In genomic region chr10:93437746-93438145, GRCm38 (mm10) we compare ENCODE assay signal across 24 mouse cellular contexts. TPM values are rescaled to one million over a fixed set of nuclear protein-coding genes. Genes with fewer than 3 reads are reported as not detected.
DNase-seq lines count a peak whose midpoint lies in the region; ATAC-seq and TF ChIP-seq lines count a peak whose summit lies in the region.
"Had no signal": no experiment of that assay in that cellular context is flagged by ENCODE, and none has a peak within 500 bp of the region (broad histone marks: within the 10 kb centered on the region; RNA-seq: fewer than 3 reads in every experiment).

No protein-coding gene starts in this region.

- no peak overlapping the region for H3K9ac ChIP-seq in heart, embryonic 15.5 days
- H3K9ac ChIP-seq in heart, embryonic 11.5 days (ENCODE audit: low read depth, low read length), result no peak overlapping the region
- no peak overlapping the region for H3K9ac ChIP-seq in liver, postnatal 0 days (replicated peaks)
- no peak overlapping the region for H3K9ac ChIP-seq in liver, embryonic 11.5 days (ENCODE audit: low read depth, low read length)
- peak overlapping the region; percentile 61 for H3K9ac ChIP-seq in CH12.LX (ENCODE audit: insufficient read depth, low read depth)
- H3K9ac ChIP-seq: embryonic facial prominence, embryonic 13.5 days; forebrain, embryonic 12.5 days; hindbrain, embryonic 15.5 days had no signal

- no peak overlapping the region for H3K4me2 ChIP-seq in heart, embryonic 15.5 days
- no peak overlapping the region for H3K4me2 ChIP-seq in heart, embryonic 11.5 days
- peak overlapping the region; percentile 40 for H3K4me2 ChIP-seq in liver, postnatal 0 days (ENCODE audit: low read depth, low read length)
- no peak overlapping the region for H3K4me2 ChIP-seq in liver, embryonic 11.5 days
- H3K4me2 ChIP-seq in CH12.LX (ENCODE audit: insufficient read depth, low read depth, poor library complexity, severe bottlenecking), result peak overlapping the region; percentile 84
- H3K4me2 ChIP-seq: embryonic facial prominence, embryonic 13.5 days; forebrain, embryonic 12.5 days; hindbrain, embryonic 15.5 days had no signal

- H3K4me3 ChIP-seq in heart, embryonic 15.5 days, result no peak overlapping the region
- no peak overlapping the region for H3K4me3 ChIP-seq in heart, embryonic 11.5 days (ENCODE audit: low read depth, low read length)
- no peak overlapping the region for H3K4me3 ChIP-seq in liver, postnatal 0 days (ENCODE audit: low read depth, low read length)
- H3K4me3 ChIP-seq in liver, embryonic 11.5 days (ENCODE audit: low read depth, low read length), result no peak overlapping the region
- H3K4me3 ChIP-seq in CH12.LX (replicated peaks in 1 of 3; ENCODE audit: low read depth in 2 of 3, low read length in 2 of 3, poor library complexity in 1 of 3), result peak overlapping the region in 2 of 3 experiments; percentile 0 to 53
- H3K4me3 ChIP-seq: embryonic facial prominence, embryonic 13.5 days; forebrain, embryonic 12.5 days; hindbrain, embryonic 15.5 days had no signal

- in situ Hi-C loops in CH12.LX (cut with MboI; ENCODE audit: low pct_ligation_motif_present, low pct_unique_long_range_greater_than_20kb, low sequenced_read_pairs), result no loop called here

- 90% methylated on average over 2 of the region's 2 CpGs for WGBS in heart, embryonic 15.5 days
- 53% methylated on average over 2 of the region's 2 CpGs for WGBS in heart, embryonic 11.5 days (ENCODE audit: insufficient replicate concordance)
- 58% methylated on average over 2 of the region's 2 CpGs for WGBS in liver, postnatal 0 days (ENCODE audit: insufficient replicate concordance)
- 61% methylated on average over 2 of the region's 2 CpGs for WGBS in liver, embryonic 11.5 days

- H3K4me1 ChIP-seq in heart, embryonic 15.5 days (replicated peaks), result peaks cover 60% of the 10 kb centered on the region
- H3K4me1 ChIP-seq in heart, embryonic 11.5 days (ENCODE audit: control insufficient read depth, insufficient read depth, low read length), result peaks cover 52% of the 10 kb centered on the region
- H3K4me1 ChIP-seq in liver, postnatal 0 days (ENCODE audit: insufficient read depth), result peaks cover 5% of the 10 kb centered on the region; the same call in 1 of the 2 replicates
- H3K4me1 ChIP-seq in liver, embryonic 11.5 days (replicated peaks; ENCODE audit: control insufficient read depth, insufficient read depth, low read length), result peaks cover 5% of the 10 kb centered on the region; the same call in 1 of the 2 replicates
- peaks cover 29 to 53% of the 10 kb centered on the region in 2 experiments for H3K4me1 ChIP-seq in CH12.LX (ENCODE audit: control insufficient read depth in 1 of 2, insufficient read depth in 2 of 2)
- H3K4me1 ChIP-seq: hindbrain, embryonic 15.5 days had no signal

- no peak for TF ChIP-seq CTCF in liver, postnatal 0 days (IDR thresholded peaks at IDR 0.05; ENCODE audit: low read depth)
- TF ChIP-seq CTCF in CH12.LX (conservative IDR thresholded peaks at IDR 0.05 in 1 of 2, IDR thresholded peaks at IDR 0.05 in 1 of 2; ENCODE audit: low read depth in 2 of 2, low read length in 2 of 2), result no peak

- TF ChIP-seq RAD21 in CH12.LX (IDR thresholded peaks at IDR 0.05; ENCODE audit: low read depth, low read length), result no peak

- dilution Hi-C loops in CH12.LX (cut with MboI; ENCODE audit: extremely low pct_ligation_motif_present, extremely low pct_unique_long_range_greater_than_20kb, low sequenced_read_pairs), result no loop called here

- H3K27me3 ChIP-seq in heart, embryonic 15.5 days, result no peaks in the 10 kb centered on the region
- no peaks in the 10 kb centered on the region for H3K27me3 ChIP-seq in heart, embryonic 11.5 days (ENCODE audit: control insufficient read depth, insufficient read depth, low read length)
- H3K27me3 ChIP-seq in liver, postnatal 0 days (ENCODE audit: insufficient read depth, low read length), result no peaks in the 10 kb centered on the region
- no peaks in the 10 kb centered on the region for H3K27me3 ChIP-seq in liver, embryonic 11.5 days (replicated peaks; ENCODE audit: control insufficient read depth, insufficient read depth, low read length)
- H3K27me3 ChIP-seq in CH12.LX (replicated peaks), result no peaks in the 10 kb centered on the region
- H3K27me3 ChIP-seq: embryonic facial prominence, embryonic 13.5 days; forebrain, embryonic 12.5 days; hindbrain, embryonic 15.5 days; Patski had no signal

- no peaks in the 10 kb centered on the region for H3K79me2 ChIP-seq in CH12.LX (replicated peaks; ENCODE audit: control insufficient read depth, extremely low read depth, insufficient read depth, poor library complexity, severe bottlenecking)

- intact Hi-C loops in left cerebral cortex, postnatal 4 days (cut with DNase I), result no loop called here

- no peak for TF ChIP-seq POLR2A in CH12.LX (IDR thresholded peaks at IDR 0.05; ENCODE audit: low read depth, low read length)

- peak; percentile 98 for ATAC-seq in frontal cortex, adult (ENCODE audit: low TSS enrichment)
- no peak for ATAC-seq in heart, embryonic 15.5 days (replicated peaks; ENCODE audit: insufficient number of reproducible peaks, insufficient read depth, low FRiP score, low read depth)
- ATAC-seq in heart, embryonic 11.5 days (replicated peaks; ENCODE audit: insufficient number of reproducible peaks, low FRiP score, low TSS enrichment), result no peak
- no peak for ATAC-seq in liver, postnatal 0 days
- no peak for ATAC-seq in liver, embryonic 11.5 days (replicated peaks; ENCODE audit: low FRiP score)
- ATAC-seq: activated CD4-positive, CD25-positive, alpha-beta regulatory T cell, adult 4 months; CD4-positive, CD25-positive, alpha-beta regulatory T cell, adult 4 months; forebrain, embryonic 16.5 days; Patski had no signal

- TF ChIP-seq EP300 in liver, postnatal 0 days (IDR thresholded peaks at IDR 0.05; ENCODE audit: low read depth), result no peak
- TF ChIP-seq EP300 in CH12.LX (IDR thresholded peaks at IDR 0.05; ENCODE audit: low read length), result no peak

- H3K9me3 ChIP-seq in heart, embryonic 15.5 days (replicated peaks), result no peaks in the 10 kb centered on the region
- H3K9me3 ChIP-seq in heart, embryonic 11.5 days (replicated peaks; ENCODE audit: control insufficient read depth, low read length), result no peaks in the 10 kb centered on the region
- no peaks in the 10 kb centered on the region for H3K9me3 ChIP-seq in liver, postnatal 0 days (ENCODE audit: low read length)
- no peaks in the 10 kb centered on the region for H3K9me3 ChIP-seq in liver, embryonic 11.5 days (ENCODE audit: control insufficient read depth, low read length)
- H3K9me3 ChIP-seq in CH12.LX (replicated peaks; ENCODE audit: low read length), result no peaks in the 10 kb centered on the region
- H3K9me3 ChIP-seq: embryonic facial prominence, embryonic 13.5 days; forebrain, embryonic 12.5 days; hindbrain, embryonic 15.5 days had no signal

- H3K36me3 ChIP-seq in heart, embryonic 15.5 days, result no peaks in the 10 kb centered on the region
- no peaks in the 10 kb centered on the region for H3K36me3 ChIP-seq in heart, embryonic 11.5 days (ENCODE audit: control insufficient read depth, insufficient read depth, low read length)
- no peaks in the 10 kb centered on the region for H3K36me3 ChIP-seq in liver, postnatal 0 days (replicated peaks; ENCODE audit: insufficient read depth, low read length)
- H3K36me3 ChIP-seq in liver, embryonic 11.5 days (ENCODE audit: control insufficient read depth, insufficient read depth, low read length), result no peaks in the 10 kb centered on the region
- H3K36me3 ChIP-seq in CH12.LX (replicated peaks in 1 of 2; ENCODE audit: control insufficient read depth in 1 of 2, insufficient read depth in 1 of 2, low read length in 1 of 2), result peaks cover 0 to 5% of the 10 kb centered on the region in 2 experiments
- H3K36me3 ChIP-seq: embryonic facial prominence, embryonic 13.5 days; forebrain, embryonic 12.5 days; hindbrain, embryonic 15.5 days had no signal

- H3K27ac ChIP-seq in heart, embryonic 15.5 days, result peak overlapping the region; percentile 79; the same call in 1 of the 2 replicates
- H3K27ac ChIP-seq in heart, embryonic 11.5 days (ENCODE audit: low read depth, low read length), result no peak overlapping the region
- peak overlapping the region; percentile 48 for H3K27ac ChIP-seq in liver, postnatal 0 days (ENCODE audit: low read depth)
- no peak overlapping the region for H3K27ac ChIP-seq in liver, embryonic 11.5 days (ENCODE audit: low read depth, low read length)
- peak overlapping the region; percentile 96; the same call in 1 of the 2 replicates for H3K27ac ChIP-seq in CH12.LX (ENCODE audit: insufficient read depth, low read depth)
- H3K27ac ChIP-seq: forebrain, embryonic 12.5 days; hindbrain, embryonic 15.5 days had no signal

- DNase-seq in frontal cortex, postnatal 10 days (ENCODE audit: low spot score in 2 of 2), result no peak
- no peak for DNase-seq in liver, postnatal 0 days
- DNase-seq in liver, embryonic 11.5 days (ENCODE audit: low spot score), result no peak
- no peak for DNase-seq in CH12.LX (ENCODE audit: extremely low read depth)
- DNase-seq in left cerebral cortex, postnatal 4 days, result no peak
- DNase-seq: adrenal gland, postnatal 14 days; B cell, adult 2 months; cerebellum, adult 18-20 months; cerebellum, adult 9-11 months; cerebellum, postnatal 36 days; gastrocnemius, postnatal 14 days; heart, postnatal 14 days; kidney, adult 11 months had no signal

TF ChIP-seq in CH12.LX, 34 proteins besides CTCF, POLR2A, EP300 and RAD21:
- no peak for TF ChIP-seq MEF2A (IDR thresholded peaks at IDR 0.05; ENCODE audit: borderline replicate concordance, low read depth, low read length)
- peak; percentile 69 for TF ChIP-seq ZNF384 (IDR thresholded peaks at IDR 0.05; ENCODE audit: low read depth, low read length)
TF ChIP-seq in CH12.LX: peak in this region for 1.

RNA-seq across cellular contexts. Expression of gene Lta4h, which starts 15.5 kb away (rescaled TPM):
- polyA plus RNA-seq in heart, embryonic 15.5 days (2015; fragmentation: Nextera tagmentation; extraction: Ambion mirVana), result 328 and 364 TPM in 2 replicates
- polyA plus RNA-seq in heart, embryonic 11.5 days (2014; fragmentation: Nextera tagmentation; extraction: Ambion mirVana), result 274 and 286 TPM in 2 replicates
- 63.7 and 68.4 TPM in 2 replicates for polyA plus RNA-seq in liver, postnatal 0 days (2015; fragmentation: Nextera tagmentation; extraction: Ambion mirVana)
- 163 and 185 TPM in 2 replicates for polyA plus RNA-seq in liver, embryonic 11.5 days (2014; fragmentation: Nextera tagmentation; extraction: Ambion mirVana)
- total RNA-seq in CH12.LX (2012; rRNA removed), result 118 and 120 TPM in 2 replicates
- 155 and 160 TPM in 2 replicates for total RNA-seq in CH12.LX (2014; rRNA removed)
- polyA plus RNA-seq in CH12.LX (2012; ENCODE audit: insufficient read length, low read depth), result 99.6 and 104 TPM in 2 replicates
- total RNA-seq in left cerebral cortex, postnatal 4 days (2021), result 10 to 100 TPM; 72.9 to 83.9 TPM

RNA-seq across cellular contexts. Expression of gene Hal, which starts 50.8 kb away (rescaled TPM):
- polyA plus RNA-seq in heart, embryonic 15.5 days (2015; fragmentation: Nextera tagmentation; extraction: Ambion mirVana), result 0.11 and 0.29 TPM in 2 replicates
- polyA plus RNA-seq in heart, embryonic 11.5 days (2014; fragmentation: Nextera tagmentation; extraction: Ambion mirVana), result not detected in 2 replicates
- 30.0 and 44.0 TPM in 2 replicates for polyA plus RNA-seq in liver, postnatal 0 days (2015; fragmentation: Nextera tagmentation; extraction: Ambion mirVana)
- polyA plus RNA-seq in liver, embryonic 11.5 days (2014; fragmentation: Nextera tagmentation; extraction: Ambion mirVana), result 1.1 and 1.3 TPM in 2 replicates
- total RNA-seq in CH12.LX (2012; rRNA removed), result 0.76 TPM in 2 replicates
- 0.26 TPM in 1 of 2 replicates, not detected in the other for total RNA-seq in CH12.LX (2014; rRNA removed)
- polyA plus RNA-seq in CH12.LX (2012; ENCODE audit: insufficient read length, low read depth), result 0.29 TPM in 1 of 2 replicates, not detected in the other
- total RNA-seq in left cerebral cortex, postnatal 4 days (2021), result under 1 TPM in 1 of 2 experiments, not detected in 1; 0.28 TPM
- total RNA-seq: hematopoietic stem cell, adult 5-6 weeks had no signal

Comparison
In these comparisons a context has a peak if more than half of its experiments do, and no peak if none do; other contexts are left out.
1. H3K27ac ChIP-seq: peak in heart, embryonic 15.5 days (single experiment), liver, postnatal 0 days (single experiment) and CH12.LX (single experiment); none in heart, embryonic 11.5 days (single experiment) and liver, embryonic 11.5 days (single experiment).
2. H3K4me2 ChIP-seq: peak in liver, postnatal 0 days (single experiment) and CH12.LX (single experiment); none in heart, embryonic 15.5 days (single experiment), heart, embryonic 11.5 days (single experiment) and liver, embryonic 11.5 days (single experiment).
3. RNA of gene Hal, which starts 50.8 kb away (polyA plus RNA-seq): 30.0 to 44.0 TPM in liver, postnatal 0 days; 1.1 to 1.3 TPM in liver, embryonic 11.5 days, 0.29 TPM in CH12.LX, 0.11 to 0.29 TPM in heart, embryonic 15.5 days and not detected in heart, embryonic 11.5 days; every median in the first group is over 10 times any median in the second.
4. H3K4me3 ChIP-seq: peak in CH12.LX (2 of 3); none in heart, embryonic 15.5 days (single experiment), heart, embryonic 11.5 days (single experiment), liver, postnatal 0 days (single experiment) and liver, embryonic 11.5 days (single experiment).